Mouse (Mus musculus) C2C12 (cell line): Measurements from ENCODE around the gene Pdzd2.

Experiments
- CTCF ChIP-seq: IDR thresholded peaks from one replicate; pipeline ENCODE4 v1.5.1; 2011; ENCODE audit not compliant: control insufficient read depth, insufficient read depth, insufficient read length
- MAX ChIP-seq: IDR thresholded peaks from one replicate; pipeline ENCODE4 v1.6.1; 2011; ENCODE audit warnings: mild to moderate bottlenecking, control low read depth
- MYOD1 ChIP-seq: IDR thresholded peaks from one replicate; pipeline ENCODE4 v1.6.1; 2011; ENCODE audit warnings: low read depth; ENCODE audit not compliant: control insufficient read depth, insufficient read length
- MYOG ChIP-seq: IDR thresholded peaks from one replicate; pipeline ENCODE4 v1.6.1; 2011; ENCODE audit not compliant: control insufficient read depth, insufficient read length; ENCODE audit errors: extremely low read depth
- USF1 ChIP-seq: IDR thresholded peaks from one replicate; pipeline ENCODE4 v1.6.1; 2011; ENCODE audit warnings: low read depth, mild to moderate bottlenecking, control low read depth, moderate library complexity

- no peak for TF ChIP-seq CTCF
- TF ChIP-seq USF1 = no peak
- no peak for TF ChIP-seq MYOG
- TF ChIP-seq MYOD1 = no peak
- no peak for TF ChIP-seq MAX
Measured at GRCm38 (mm10) chr15:12593094-12593493, 146.6 kb downstream of the Pdzd2 start.
